In genomic region chr4:118544441-118545127, GRCm38 (mm10) we compare ENCODE assay signal across 16 mouse cellular contexts. TPM values are rescaled to one million over a fixed set of nuclear protein-coding genes. Genes with fewer than 3 reads are reported as not detected.
DNase-seq lines count a peak whose midpoint lies in the region; ATAC-seq lines count a peak whose summit lies in the region.
"Had no signal": no experiment of that assay in that cellular context is flagged by ENCODE, and none has a peak within 500 bp of the region (broad histone marks: within the 10 kb centered on the region; RNA-seq: fewer than 3 reads in every experiment).

No protein-coding gene starts in this region.

- peaks cover 30% of the 10 kb centered on the region for H3K4me1 ChIP-seq in forebrain, embryonic 10.5 days
- peaks cover 6% of the 10 kb centered on the region for H3K4me1 ChIP-seq in forebrain, embryonic 15.5 days
- peaks cover 12% of the 10 kb centered on the region for H3K4me1 ChIP-seq in kidney, embryonic 16.5 days (ENCODE audit: insufficient read depth, low read length)
- H3K4me1 ChIP-seq in embryonic facial prominence, embryonic 12.5 days, result peaks cover 18% of the 10 kb centered on the region
- H3K4me1 ChIP-seq in liver, embryonic 15.5 days (replicated peaks), result peaks cover 7% of the 10 kb centered on the region; the same call in 1 of the 2 replicates

- peaks cover 31% of the 10 kb centered on the region for H3K27me3 ChIP-seq in forebrain, embryonic 10.5 days (ENCODE audit: poor library complexity, severe bottlenecking)
- H3K27me3 ChIP-seq in forebrain, embryonic 15.5 days, result no peaks in the 10 kb centered on the region
- no peaks in the 10 kb centered on the region for H3K27me3 ChIP-seq in kidney, embryonic 16.5 days (ENCODE audit: insufficient read depth, low read length)
- H3K27me3 ChIP-seq in embryonic facial prominence, embryonic 12.5 days, result 0 out of 2 replicates have a peak, but pooled peaks cover 5% of the 10 kb centered on the region
- no peaks in the 10 kb centered on the region for H3K27me3 ChIP-seq in liver, embryonic 15.5 days
- H3K27me3 ChIP-seq: Patski had no signal

- WGBS in forebrain, embryonic 10.5 days, result 78% methylated on average over 14 of the region's 14 CpGs
- WGBS in forebrain, embryonic 15.5 days, result 77% methylated on average over 14 of the region's 14 CpGs
- 71% methylated on average over 14 of the region's 14 CpGs for WGBS in kidney, embryonic 16.5 days
- 71% methylated on average over 14 of the region's 14 CpGs for WGBS in embryonic facial prominence, embryonic 12.5 days
- 65% methylated on average over 14 of the region's 14 CpGs for WGBS in liver, embryonic 15.5 days (ENCODE audit: insufficient replicate concordance)

- no peak for ATAC-seq in forebrain, embryonic 15.5 days (replicated peaks)
- ATAC-seq in kidney, embryonic 16.5 days (ENCODE audit: low FRiP score, low TSS enrichment), result no peak; the same call in 1 of the 2 replicates
- no peak for ATAC-seq in embryonic facial prominence, embryonic 12.5 days (ENCODE audit: insufficient number of reproducible peaks, insufficient read depth, low FRiP score, low TSS enrichment)
- peak; percentile 57 for ATAC-seq in liver, embryonic 15.5 days (ENCODE audit: insufficient read depth)
- ATAC-seq: Patski had no signal

- H3K27ac ChIP-seq in forebrain, embryonic 10.5 days, result no peak overlapping the region
- no peak overlapping the region for H3K27ac ChIP-seq in forebrain, embryonic 15.5 days (replicated peaks)
- peak overlapping the region; percentile 87 for H3K27ac ChIP-seq in kidney, embryonic 16.5 days (ENCODE audit: low read length)
- H3K27ac ChIP-seq in embryonic facial prominence, embryonic 12.5 days, result no peak overlapping the region
- peak overlapping the region; percentile 69 for H3K27ac ChIP-seq in liver, embryonic 15.5 days (replicated peaks)
- H3K27ac ChIP-seq: hindbrain, postnatal 0 days; midbrain, embryonic 12.5 days had no signal

- H3K4me2 ChIP-seq in forebrain, embryonic 15.5 days (replicated peaks), result no peak overlapping the region
- H3K4me2 ChIP-seq in kidney, embryonic 16.5 days (replicated peaks; ENCODE audit: low read depth, low read length), result peak overlapping the region; percentile 60
- H3K4me2 ChIP-seq in embryonic facial prominence, embryonic 12.5 days (replicated peaks), result 0 out of 2 replicates have a peak overlapping the region, but pooled peaks have one; percentile 54
- peak overlapping the region; percentile 60 for H3K4me2 ChIP-seq in liver, embryonic 15.5 days

- H3K4me3 ChIP-seq in forebrain, embryonic 10.5 days, result peak overlapping the region; percentile 50; the same call in 1 of the 2 replicates
- H3K4me3 ChIP-seq in forebrain, embryonic 15.5 days, result no peak overlapping the region
- H3K4me3 ChIP-seq in kidney, embryonic 16.5 days (ENCODE audit: low read length), result peak overlapping the region; percentile 46
- H3K4me3 ChIP-seq in embryonic facial prominence, embryonic 12.5 days, result no peak overlapping the region
- peak overlapping the region; percentile 39 for H3K4me3 ChIP-seq in liver, embryonic 15.5 days (replicated peaks)

- no peaks in the 10 kb centered on the region for H3K36me3 ChIP-seq in forebrain, embryonic 10.5 days (replicated peaks)
- H3K36me3 ChIP-seq in forebrain, embryonic 15.5 days, result no peaks in the 10 kb centered on the region
- no peaks in the 10 kb centered on the region for H3K36me3 ChIP-seq in kidney, embryonic 16.5 days (ENCODE audit: insufficient read depth, low read length)
- H3K36me3 ChIP-seq in embryonic facial prominence, embryonic 12.5 days, result no peaks in the 10 kb centered on the region
- no peaks in the 10 kb centered on the region for H3K36me3 ChIP-seq in liver, embryonic 15.5 days (replicated peaks)
- H3K36me3 ChIP-seq: midbrain, embryonic 12.5 days had no signal

- no peak for DNase-seq in forebrain, embryonic 10.5 days (ENCODE audit: extremely low spot score, low spot score)
- no peak for DNase-seq in kidney, postnatal 36 days
- no peak for DNase-seq in urinary bladder, postnatal 25 days (ENCODE audit: low spot score)
- DNase-seq in gastrocnemius, postnatal 25 days, result no peak
- DNase-seq: cerebellum, adult 18-20 months; gastrocnemius, postnatal 36 days; thymus, postnatal 36 days had no signal

- H3K9ac ChIP-seq in forebrain, embryonic 15.5 days (replicated peaks), result no peak overlapping the region
- peak overlapping the region; percentile 54 for H3K9ac ChIP-seq in kidney, embryonic 16.5 days (replicated peaks; ENCODE audit: low read length)
- no peak overlapping the region for H3K9ac ChIP-seq in embryonic facial prominence, embryonic 12.5 days
- no peak overlapping the region for H3K9ac ChIP-seq in liver, embryonic 15.5 days
- H3K9ac ChIP-seq: midbrain, embryonic 12.5 days had no signal

- H3K9me3 ChIP-seq in forebrain, embryonic 10.5 days, result peaks cover 3% of the 10 kb centered on the region
- H3K9me3 ChIP-seq in forebrain, embryonic 15.5 days, result peaks cover 4% of the 10 kb centered on the region; the same call in 1 of the 2 replicates
- H3K9me3 ChIP-seq in kidney, embryonic 16.5 days (ENCODE audit: low read length), result no peaks in the 10 kb centered on the region
- no peaks in the 10 kb centered on the region for H3K9me3 ChIP-seq in embryonic facial prominence, embryonic 12.5 days
- peaks cover 7% of the 10 kb centered on the region for H3K9me3 ChIP-seq in liver, embryonic 15.5 days (replicated peaks)

RNA-seq across cellular contexts. Expression of gene Tmem125, which starts 0.7 kb away (rescaled TPM):
- 0.68 and 0.76 TPM in 2 replicates for polyA plus RNA-seq in forebrain, embryonic 10.5 days (2016; fragmentation: Nextera tagmentation; extraction: Ambion mirVana)
- 0.09 and 0.27 TPM in 2 replicates for polyA plus RNA-seq in forebrain, embryonic 15.5 days (2015; fragmentation: Nextera tagmentation; extraction: Ambion mirVana)
- 8.0 and 8.9 TPM in 2 replicates for polyA plus RNA-seq in kidney, embryonic 16.5 days (2015; fragmentation: Nextera tagmentation; extraction: Ambion mirVana)
- polyA plus RNA-seq in embryonic facial prominence, embryonic 12.5 days (2016; fragmentation: Nextera tagmentation; extraction: Ambion mirVana), result 0.80 and 0.87 TPM in 2 replicates
- 1.9 and 2.0 TPM in 2 replicates for polyA plus RNA-seq in liver, embryonic 15.5 days (2015; fragmentation: Nextera tagmentation; extraction: Ambion mirVana)
- total RNA-seq in gastrocnemius, postnatal 25 days (2021), result not detected
- total RNA-seq: gastrocnemius, postnatal 36 days had no signal

RNA-seq across cellular contexts. Expression of gene 2610528J11Rik, which starts 17.8 kb away (rescaled TPM):
- 1.1 and 2.1 TPM in 2 replicates for polyA plus RNA-seq in forebrain, embryonic 10.5 days (2016; fragmentation: Nextera tagmentation; extraction: Ambion mirVana)
- not detected in 2 replicates for polyA plus RNA-seq in forebrain, embryonic 15.5 days (2015; fragmentation: Nextera tagmentation; extraction: Ambion mirVana)
- 30.1 and 33.1 TPM in 2 replicates for polyA plus RNA-seq in kidney, embryonic 16.5 days (2015; fragmentation: Nextera tagmentation; extraction: Ambion mirVana)
- 1.8 TPM in 2 replicates for polyA plus RNA-seq in embryonic facial prominence, embryonic 12.5 days (2016; fragmentation: Nextera tagmentation; extraction: Ambion mirVana)
- 6.4 and 6.8 TPM in 2 replicates for polyA plus RNA-seq in liver, embryonic 15.5 days (2015; fragmentation: Nextera tagmentation; extraction: Ambion mirVana)
- total RNA-seq in gastrocnemius, postnatal 25 days (2021), result not detected
- total RNA-seq: gastrocnemius, postnatal 36 days; hindbrain, postnatal 0 days; left cerebral cortex, adult 8-10 months; neutrophil, adult 5-6 weeks had no signal
- polyA plus RNA-seq: hindbrain, postnatal 0 days; Patski had no signal

RNA-seq across cellular contexts. Expression of gene Tie1, which starts 54.7 kb away (rescaled TPM):
- polyA plus RNA-seq in forebrain, embryonic 10.5 days (2016; fragmentation: Nextera tagmentation; extraction: Ambion mirVana), result 12.8 and 13.6 TPM in 2 replicates
- polyA plus RNA-seq in forebrain, embryonic 15.5 days (2015; fragmentation: Nextera tagmentation; extraction: Ambion mirVana), result 12.3 and 14.0 TPM in 2 replicates
- 65.3 and 66.4 TPM in 2 replicates for polyA plus RNA-seq in kidney, embryonic 16.5 days (2015; fragmentation: Nextera tagmentation; extraction: Ambion mirVana)
- polyA plus RNA-seq in embryonic facial prominence, embryonic 12.5 days (2016; fragmentation: Nextera tagmentation; extraction: Ambion mirVana), result 23.3 and 25.5 TPM in 2 replicates
- 6.2 and 8.2 TPM in 2 replicates for polyA plus RNA-seq in liver, embryonic 15.5 days (2015; fragmentation: Nextera tagmentation; extraction: Ambion mirVana)
- 10 to 100 TPM; 15.8 to 20.1 TPM for total RNA-seq in gastrocnemius, postnatal 25 days (2021)
- total RNA-seq: neutrophil, adult 5-6 weeks had no signal
- polyA plus RNA-seq: Patski had no signal

Comparison
In these comparisons a context has a peak if more than half of its experiments do, and no peak if none do; other contexts are left out.
1. H3K4me3 ChIP-seq: peak in forebrain, embryonic 10.5 days (single experiment), kidney, embryonic 16.5 days (single experiment) and liver, embryonic 15.5 days (single experiment); none in forebrain, embryonic 15.5 days (single experiment) and embryonic facial prominence, embryonic 12.5 days (single experiment).
2. H3K27ac ChIP-seq: peak in kidney, embryonic 16.5 days (single experiment) and liver, embryonic 15.5 days (single experiment); none in forebrain, embryonic 10.5 days (single experiment), forebrain, embryonic 15.5 days (single experiment) and embryonic facial prominence, embryonic 12.5 days (single experiment).